Mouse (Mus musculus): ENCODE data around the gene Odf3l1. TPM values are rescaled to one million over a fixed set of nuclear protein-coding genes. Genes with fewer than 3 reads are reported as not detected.

Odf3l1 gene
- polyA plus RNA-seq, 1 experiment from 2014 or later = not detected

DNA sequence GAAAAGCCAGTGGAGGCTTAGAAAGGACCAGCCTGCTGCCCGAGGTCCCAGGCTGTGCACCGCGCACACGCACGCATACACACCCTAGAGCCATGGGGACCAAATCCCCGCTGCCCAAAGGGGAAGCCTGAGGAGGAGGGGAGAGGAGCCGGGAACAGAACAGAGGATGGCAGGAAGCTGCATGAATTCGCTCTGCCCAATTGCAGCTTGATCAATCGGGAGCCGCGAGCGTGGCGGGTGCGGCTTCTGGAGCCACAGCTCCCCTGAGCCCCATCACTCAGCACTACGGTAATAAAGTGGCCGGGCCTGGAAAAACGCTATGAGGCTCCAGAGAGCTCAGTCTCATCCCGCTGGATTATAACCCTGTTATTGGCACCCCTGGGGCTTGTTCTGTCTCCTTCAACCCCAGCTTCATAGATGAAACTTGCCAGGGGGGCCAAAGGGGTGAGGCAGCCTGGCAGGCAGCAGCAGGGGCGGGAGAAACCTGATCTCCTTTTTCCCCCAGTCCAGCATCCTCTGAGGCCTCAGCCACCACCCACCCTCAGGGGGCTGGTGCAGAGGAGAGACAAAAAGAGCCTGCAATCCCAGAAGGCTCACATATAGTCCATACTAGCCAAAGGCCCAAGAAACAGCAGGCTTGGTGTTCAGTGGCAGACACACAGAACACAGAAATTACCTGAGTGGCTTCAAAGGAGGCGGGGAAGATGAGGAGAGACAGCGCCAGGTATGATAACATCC, 38.8 kb downstream of the Odf3l1 start:
- Histone ChIP-seq H3K4me1 (ENCODE audit: control insufficient read depth, insufficient read depth, low read length) (peaks cover 4% of the 10 kb centered on the region), H3K4me3 (ENCODE audit: low read depth, low read length) (peak overlapping the region; percentile 23), H3K36me3 (replicated peaks; ENCODE audit: control insufficient read depth, insufficient read depth, low read depth, low read length) (no peaks in the 10 kb centered on the region), H3K9me3 (replicated peaks; ENCODE audit: control insufficient read depth, low read length) (no peaks in the 10 kb centered on the region), H3K27me3 (ENCODE audit: control insufficient read depth, insufficient read depth, low read length) (no peaks in the 10 kb centered on the region), H3K27ac (replicated peaks; ENCODE audit: low read depth, low read length) (no peak overlapping the region), H3K4me2 (ENCODE audit: low read depth, low read length) (peak overlapping the region; percentile 50), H3K9ac (replicated peaks; ENCODE audit: low read length) (peak overlapping the region; percentile 39; the same call in 1 of the 2 replicates)
- DNase-seq (ENCODE audit: low spot score) = peak; percentile 44
- WGBS = 8% methylated on average over 21 of the region's 21 CpGs
- no peak for ATAC-seq (replicated peaks; ENCODE audit: insufficient number of reproducible peaks, low FRiP score, low TSS enrichment, low read depth)

DNA sequence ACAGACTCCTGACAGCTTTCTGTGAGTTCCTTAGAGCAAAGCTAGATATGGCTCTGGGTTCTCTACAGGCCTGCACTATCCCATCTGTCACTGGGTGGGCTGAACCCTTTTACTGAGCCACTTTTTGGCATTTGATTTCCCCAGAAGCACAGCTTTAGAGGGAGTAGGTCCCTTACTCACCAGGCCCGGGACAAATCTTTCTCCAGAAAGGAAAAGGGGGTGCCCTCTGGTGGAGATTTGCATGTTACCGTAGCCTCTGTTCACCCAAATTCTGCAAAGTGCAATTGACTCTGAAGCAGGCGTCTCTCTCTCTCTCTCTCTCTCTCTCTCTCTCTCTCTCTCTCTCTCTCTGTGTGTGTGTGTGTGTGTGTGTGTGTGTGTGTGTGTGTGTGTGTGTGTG, 39.6 kb downstream of the Odf3l1 start:
- H3K27ac ChIP-seq (replicated peaks; ENCODE audit: low read depth, low read length) = no peak overlapping the region
- peaks cover 4% of the 10 kb centered on the region for H3K4me1 ChIP-seq (ENCODE audit: control insufficient read depth, insufficient read depth, low read length)
- WGBS = 4% methylated on average over 3 of the region's 3 CpGs
- H3K9ac ChIP-seq (replicated peaks; ENCODE audit: low read length) = no peak overlapping the region
- H3K9me3 ChIP-seq (replicated peaks; ENCODE audit: control insufficient read depth, low read length) = no peaks in the 10 kb centered on the region
- no peak overlapping the region for H3K4me3 ChIP-seq (ENCODE audit: low read depth, low read length)
- peak; percentile 64 for DNase-seq (ENCODE audit: low spot score)
- no peak overlapping the region for H3K4me2 ChIP-seq (ENCODE audit: low read depth, low read length)
- no peak for ATAC-seq (replicated peaks; ENCODE audit: insufficient number of reproducible peaks, low FRiP score, low TSS enrichment, low read depth)
- no peaks in the 10 kb centered on the region for H3K36me3 ChIP-seq (replicated peaks; ENCODE audit: control insufficient read depth, insufficient read depth, low read depth, low read length)
- no peaks in the 10 kb centered on the region for H3K27me3 ChIP-seq (ENCODE audit: control insufficient read depth, insufficient read depth, low read length)

DNA sequence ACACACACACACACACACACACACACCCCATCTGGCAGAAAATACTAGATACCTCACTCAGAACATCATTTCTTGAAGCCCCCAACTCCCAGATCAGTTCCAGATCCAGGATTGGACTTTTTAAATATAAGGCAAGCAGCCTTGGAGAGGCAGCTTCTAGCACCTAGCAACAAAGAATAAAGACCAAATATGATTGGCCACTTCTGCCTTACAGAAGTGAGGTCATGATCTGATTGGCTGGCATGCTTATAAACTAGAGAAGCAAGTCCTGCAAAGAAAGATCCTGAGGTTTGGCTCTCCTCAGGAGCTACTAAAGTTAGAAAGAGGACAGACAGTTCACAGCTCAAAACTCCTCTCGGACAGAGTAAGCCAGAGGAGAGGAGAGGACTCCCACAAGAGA, 53.6 kb downstream of the Odf3l1 start:
- 79% methylated on average over 1 of the region's 1 CpGs for WGBS
- Histone ChIP-seq H3K36me3 (replicated peaks; ENCODE audit: control insufficient read depth, insufficient read depth, low read depth, low read length) (no peaks in the 10 kb centered on the region), H3K27me3 (ENCODE audit: control insufficient read depth, insufficient read depth, low read length) (no peaks in the 10 kb centered on the region), H3K9me3 (replicated peaks; ENCODE audit: control insufficient read depth, low read length) (no peaks in the 10 kb centered on the region), H3K9ac (replicated peaks; ENCODE audit: low read length) (no peak overlapping the region), H3K27ac (replicated peaks; ENCODE audit: low read depth, low read length) (no peak overlapping the region), H3K4me3 (ENCODE audit: low read depth, low read length) (no peak overlapping the region), H3K4me2 (ENCODE audit: low read depth, low read length) (no peak overlapping the region), H3K4me1 (ENCODE audit: control insufficient read depth, insufficient read depth, low read length) (no peaks in the 10 kb centered on the region)
- ATAC-seq (replicated peaks; ENCODE audit: insufficient number of reproducible peaks, low FRiP score, low TSS enrichment, low read depth) (no peak), DNase-seq (ENCODE audit: low spot score) (no peak)

DNA sequence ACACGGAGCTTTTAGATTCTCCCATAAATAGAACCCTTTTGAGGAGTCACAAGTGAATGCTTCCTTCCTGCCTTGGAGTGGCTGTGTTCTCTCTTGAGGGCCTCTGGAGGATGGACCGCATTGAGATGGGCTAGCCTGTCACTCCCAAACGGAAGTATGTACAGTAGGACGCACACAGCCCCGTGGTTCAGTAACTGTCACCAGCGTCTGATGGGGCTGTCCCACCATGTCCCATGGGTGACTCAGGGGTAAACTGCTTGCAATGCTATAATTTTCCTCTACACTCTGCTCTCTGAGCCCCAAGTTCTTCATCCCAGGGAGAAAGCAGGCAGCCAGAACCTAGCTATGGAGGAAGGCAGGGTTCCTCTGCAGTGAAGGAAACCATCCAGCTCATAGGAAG, 56.5 kb downstream of the Odf3l1 start:
- WGBS = 85% methylated on average over 6 of the region's 6 CpGs
- H3K4me1 ChIP-seq (ENCODE audit: control insufficient read depth, insufficient read depth, low read length) = no peaks in the 10 kb centered on the region
- H3K36me3 ChIP-seq (replicated peaks; ENCODE audit: control insufficient read depth, insufficient read depth, low read depth, low read length) = no peaks in the 10 kb centered on the region
- no peak overlapping the region for H3K4me3 ChIP-seq (ENCODE audit: low read depth, low read length)
- H3K27me3 ChIP-seq (ENCODE audit: control insufficient read depth, insufficient read depth, low read length) = no peaks in the 10 kb centered on the region
- no peaks in the 10 kb centered on the region for H3K9me3 ChIP-seq (replicated peaks; ENCODE audit: control insufficient read depth, low read length)
- ATAC-seq (replicated peaks; ENCODE audit: insufficient number of reproducible peaks, low FRiP score, low TSS enrichment, low read depth) (no peak), DNase-seq (ENCODE audit: low spot score) (no peak)
- no peak overlapping the region for H3K27ac ChIP-seq (replicated peaks; ENCODE audit: low read depth, low read length)
- H3K4me2 ChIP-seq (ENCODE audit: low read depth, low read length) = no peak overlapping the region
- H3K9ac ChIP-seq (replicated peaks; ENCODE audit: low read length) = no peak overlapping the region

DNA sequence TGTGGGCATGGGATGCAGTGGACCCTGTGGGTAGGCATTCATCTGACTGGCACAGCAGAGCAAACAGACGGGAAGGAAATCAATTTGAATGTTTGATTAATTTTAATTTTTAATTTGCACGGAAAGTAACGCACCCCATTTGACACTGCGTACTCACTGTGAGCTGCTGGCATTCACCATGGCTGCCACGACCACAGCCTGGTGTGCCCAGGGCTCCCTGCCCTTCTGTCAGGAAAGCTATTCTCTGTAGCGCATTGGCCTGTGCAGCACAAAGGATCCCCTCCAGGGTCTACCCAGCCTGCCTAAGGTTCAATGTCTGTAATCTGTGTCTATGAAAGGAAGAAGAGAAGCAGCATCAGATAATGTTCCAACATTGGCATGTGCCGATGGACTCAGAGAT, 61.3 kb downstream of the Odf3l1 start:
- peaks cover 3% of the 10 kb centered on the region; the same call in 1 of the 2 replicates for H3K27me3 ChIP-seq (ENCODE audit: control insufficient read depth, insufficient read depth, low read length)
- no peak overlapping the region for H3K27ac ChIP-seq (replicated peaks; ENCODE audit: low read depth, low read length)
- no peak overlapping the region for H3K9ac ChIP-seq (replicated peaks; ENCODE audit: low read length)
- 91% methylated on average over 7 of the region's 7 CpGs for WGBS
- H3K4me1 ChIP-seq (ENCODE audit: control insufficient read depth, insufficient read depth, low read length) = no peaks in the 10 kb centered on the region
- no peaks in the 10 kb centered on the region for H3K9me3 ChIP-seq (replicated peaks; ENCODE audit: control insufficient read depth, low read length)
- no peak overlapping the region for H3K4me2 ChIP-seq (ENCODE audit: low read depth, low read length)
- no peaks in the 10 kb centered on the region for H3K36me3 ChIP-seq (replicated peaks; ENCODE audit: control insufficient read depth, insufficient read depth, low read depth, low read length)
- DNase-seq (ENCODE audit: low spot score) = no peak
- no peak for ATAC-seq (replicated peaks; ENCODE audit: insufficient number of reproducible peaks, low FRiP score, low TSS enrichment, low read depth)
- H3K4me3 ChIP-seq (ENCODE audit: low read depth, low read length) = no peak overlapping the region

Other genes starting within 250 kb of the Odf3l1 start
- gene Lingo1, start 68.2 kb downstream of the Odf3l1 start, polyA plus RNA-seq (2014; fragmentation: Nextera tagmentation; extraction: Ambion mirVana) = 3.9 and 4.0 TPM in 2 replicates
- 2.0 and 2.4 TPM in 2 replicates for gene Cspg4, start 354 bp upstream of the Odf3l1 start, polyA plus RNA-seq (2014; fragmentation: Nextera tagmentation; extraction: Ambion mirVana)
- 6.6 and 7.3 TPM in 2 replicates for gene Snx33, start 63.7 kb upstream of the Odf3l1 start, polyA plus RNA-seq (2014; fragmentation: Nextera tagmentation; extraction: Ambion mirVana)
- 76.4 and 80.3 TPM in 2 replicates for gene Imp3, start 72.8 kb upstream of the Odf3l1 start, polyA plus RNA-seq (2014; fragmentation: Nextera tagmentation; extraction: Ambion mirVana)
- 27.2 and 29.7 TPM in 2 replicates for gene Snupn, start 86.2 kb upstream of the Odf3l1 start, polyA plus RNA-seq (2014; fragmentation: Nextera tagmentation; extraction: Ambion mirVana)
- 38.9 and 39.9 TPM in 2 replicates for gene Ptpn9, start 130.2 kb upstream of the Odf3l1 start, polyA plus RNA-seq (2014; fragmentation: Nextera tagmentation; extraction: Ambion mirVana)
- 58.3 and 59.3 TPM in 2 replicates for gene Sin3a, start 207.4 kb upstream of the Odf3l1 start, polyA plus RNA-seq (2014; fragmentation: Nextera tagmentation; extraction: Ambion mirVana)

Measured in embryonic facial prominence, embryonic 11.5 days (tissue).